Mouse (Mus musculus) heart, postnatal 0 days (tissue): ENCODE results near the gene 2900011O08Rik.

Source experiments
- CTCF ChIP-seq: IDR thresholded peaks from 2 replicates; pipeline ENCODE4 v1.5.1; 2016; ENCODE audit warnings: antibody characterized with exemption, control low read depth, low read depth
- EP300 ChIP-seq: IDR thresholded peaks from 2 replicates; pipeline ENCODE4 v1.6.1; 2016; ENCODE audit warnings: antibody characterized with exemption, low read depth

DNA sequence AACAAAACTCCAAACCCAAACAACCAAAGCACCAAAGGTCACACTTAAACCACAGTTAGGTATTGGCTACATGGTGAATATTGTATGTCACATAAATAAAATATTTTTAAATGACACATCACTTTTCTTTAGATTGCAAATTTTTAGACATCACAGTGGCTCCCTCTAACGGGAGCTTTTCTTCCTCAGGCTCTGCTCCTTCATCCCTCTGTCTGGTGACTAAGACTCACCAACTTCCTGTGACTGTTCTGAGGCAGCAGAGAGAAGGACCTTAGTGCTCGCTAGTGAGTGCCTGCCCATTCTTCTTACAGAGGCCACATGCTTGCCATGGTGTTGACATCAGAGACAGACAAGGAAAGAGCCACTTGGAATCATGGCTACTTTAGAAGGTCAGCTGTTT is 125.7 kb downstream of the 2900011O08Rik start:
- TF ChIP-seq CTCF (no peak), EP300 (no peak)
